Mouse (Mus musculus) megakaryocyte-erythroid progenitor cell, adult 5-6 weeks (primary cell): Measurements from ENCODE around the gene Wdr73. TPM values are rescaled to one million over a fixed set of nuclear protein-coding genes. Genes with fewer than 3 reads are reported as not detected.

Experiments used
- total RNA-seq, 2 experiments: library from RNA; stranded (forward) in 1 of 2; stranded (reverse) in 1 of 2; fragments of 200-1000, 215-1000 nt in 1 of 2; fragments of >200 nt in 1 of 2; fragmentation: Nextera tagmentation in 1 of 2; gene quantifications; 2 replicates each; pipeline ENCODE4 v1.2.3; 2014 to 2017

The Wdr73 gene
- total RNA-seq, 2 experiments from 2014 or later: 28.8 to 41.5 TPM

Other genes starting within 250 kb of the Wdr73 start
- 29.1 and 29.3 TPM in 2 replicates for gene Crtc3, start 212.4 kb downstream of the Wdr73 start, total RNA-seq (2014; fragmentation: Nextera tagmentation)
- gene Crtc3, start 212.4 kb downstream of the Wdr73 start, total RNA-seq (2017): 8.2 and 14.8 TPM in 2 replicates
- gene Iqgap1, start 75.3 kb downstream of the Wdr73 start, total RNA-seq (2014; fragmentation: Nextera tagmentation): 31.2 and 41.7 TPM in 2 replicates
- 39.6 and 54.4 TPM in 2 replicates for gene Iqgap1, start 75.3 kb downstream of the Wdr73 start, total RNA-seq (2017)
- 5.0 and 5.4 TPM in 2 replicates for gene Zscan2, start 40.3 kb downstream of the Wdr73 start, total RNA-seq (2014; fragmentation: Nextera tagmentation)
- gene Zscan2, start 40.3 kb downstream of the Wdr73 start, total RNA-seq (2017): 2.3 and 12.5 TPM in 2 replicates
- 3.6 TPM in 1 of 2 replicates, not detected in the other for gene Nmb, start 3.8 kb upstream of the Wdr73 start, total RNA-seq (2014; fragmentation: Nextera tagmentation)
- gene Nmb, start 3.8 kb upstream of the Wdr73 start, total RNA-seq (2017): not detected in 2 replicates
- gene Sec11a, start 46.5 kb upstream of the Wdr73 start, total RNA-seq (2014; fragmentation: Nextera tagmentation): 109 and 150 TPM in 2 replicates
- 393 and 493 TPM in 2 replicates for gene Sec11a, start 46.5 kb upstream of the Wdr73 start, total RNA-seq (2017)
- gene Zfp592, start 92.4 kb upstream of the Wdr73 start, total RNA-seq (2014; fragmentation: Nextera tagmentation): 33.1 and 38.5 TPM in 2 replicates
- 12.5 TPM in 2 replicates for gene Zfp592, start 92.4 kb upstream of the Wdr73 start, total RNA-seq (2017)
- 0.07 TPM in 1 of 2 replicates, not detected in the other for gene Alpk3, start 156.3 kb upstream of the Wdr73 start, total RNA-seq (2014; fragmentation: Nextera tagmentation)
- gene Alpk3, start 156.3 kb upstream of the Wdr73 start, total RNA-seq (2017): 0.28 TPM in 1 of 2 replicates, not detected in the other
- gene Slc28a1, start 213.5 kb upstream of the Wdr73 start, total RNA-seq (2014; fragmentation: Nextera tagmentation): not detected in 2 replicates
- gene Slc28a1, start 213.5 kb upstream of the Wdr73 start, total RNA-seq (2017): not detected in 2 replicates